Mouse (Mus musculus): ENCODE measurements around the gene Kif1c.

Kif1c gene

GRCm38 (mm10) chr11:70699722-70700556, at the start of gene Kif1c, which contains the start of gene Inca1:
Kif1c (plus strand) TSS chr11:70700548.
Inca1 (minus strand) TSS chr11:70700155.
- DNase-seq (ENCODE audit: low read depth), result peak; percentile 80

GRCm38 (mm10) chr11:70651391-70651790, 49.0 kb upstream of the Kif1c start:
- no peak for DNase-seq (ENCODE audit: low read depth)

- no peak for DNase-seq (ENCODE audit: low read depth)
Measured at GRCm38 (mm10) chr11:70652029-70652883, 48.1 kb upstream of the Kif1c start.

- DNase-seq (ENCODE audit: low read depth), result no peak
Measured at GRCm38 (mm10) chr11:70652884-70653344, 47.4 kb upstream of the Kif1c start.

- no peak for DNase-seq (ENCODE audit: low read depth)
Measured at GRCm38 (mm10) chr11:70653345-70654197, 46.8 kb upstream of the Kif1c start.

GRCm38 (mm10) chr11:70654198-70654922, 46.0 kb upstream of the Kif1c start, which contains the start of gene Pfn1:
Pfn1 (minus strand) TSS chr11:70654644.
- no peak for DNase-seq (ENCODE audit: low read depth)

GRCm38 (mm10) chr11:70654923-70655570, 45.3 kb upstream of the Kif1c start:
- no peak for DNase-seq (ENCODE audit: low read depth)

GRCm38 (mm10) chr11:70655571-70656455, 44.5 kb upstream of the Kif1c start:
- DNase-seq (ENCODE audit: low read depth), result no peak

GRCm38 (mm10) chr11:70656456-70656927, 43.9 kb upstream of the Kif1c start:
- no peak for DNase-seq (ENCODE audit: low read depth)

- DNase-seq (ENCODE audit: low read depth), result no peak
Measured at GRCm38 (mm10) chr11:70656964-70657363, 43.4 kb upstream of the Kif1c start, which contains the start of gene Eno3. Eno3 (plus strand) TSS chr11:70657202.

- DNase-seq (ENCODE audit: low read depth), result no peak
Measured at GRCm38 (mm10) chr11:70657573-70657972, 42.8 kb upstream of the Kif1c start.

GRCm38 (mm10) chr11:70657991-70658390, 42.4 kb upstream of the Kif1c start:
- DNase-seq (ENCODE audit: low read depth), result no peak

GRCm38 (mm10) chr11:70658521-70658920, 41.8 kb upstream of the Kif1c start:
- no peak for DNase-seq (ENCODE audit: low read depth)

- no peak for DNase-seq (ENCODE audit: low read depth)
Measured at GRCm38 (mm10) chr11:70658942-70659341, 41.4 kb upstream of the Kif1c start.

- no peak for DNase-seq (ENCODE audit: low read depth)
Measured at GRCm38 (mm10) chr11:70660571-70660970, 39.8 kb upstream of the Kif1c start.

- DNase-seq (ENCODE audit: low read depth), result no peak
Measured at GRCm38 (mm10) chr11:70663101-70663500, 37.2 kb upstream of the Kif1c start.

- DNase-seq (ENCODE audit: low read depth), result no peak
Measured at GRCm38 (mm10) chr11:70663957-70664356, 36.4 kb upstream of the Kif1c start.

GRCm38 (mm10) chr11:70664741-70665140, 35.6 kb upstream of the Kif1c start:
- DNase-seq (ENCODE audit: low read depth), result no peak

GRCm38 (mm10) chr11:70666687-70667086, 33.7 kb upstream of the Kif1c start:
- no peak for DNase-seq (ENCODE audit: low read depth)
